Mouse (Mus musculus): Measurements from ENCODE around the gene Elfn2. TPM values are rescaled to one million over a fixed set of nuclear protein-coding genes. Genes with fewer than 3 reads are reported as not detected.

Elfn2 gene
- polyA plus RNA-seq, 1 experiment, result 0.04 TPM

- DNase-seq (ENCODE audit: low spot score), result no peak
Observed at GRCm38 (mm10) chr15:78720532-78720931, 2.0 kb upstream of the Elfn2 start.

GRCm38 (mm10) chr15:78720094-78720493, 1.5 kb upstream of the Elfn2 start:
- DNase-seq (ENCODE audit: low spot score), result peak; percentile 33

GRCm38 (mm10) chr15:78719416-78719815, 845 bp upstream of the Elfn2 start:
- no peak for DNase-seq (ENCODE audit: low spot score)

GRCm38 (mm10) chr15:78716936-78717335, 1.6 kb downstream of the Elfn2 start:
- no peak for DNase-seq (ENCODE audit: low spot score)

- DNase-seq (ENCODE audit: low spot score), result no peak
Observed at GRCm38 (mm10) chr15:78715856-78716255, 2.7 kb downstream of the Elfn2 start.

- DNase-seq (ENCODE audit: low spot score), result no peak
Observed at GRCm38 (mm10) chr15:78713751-78714150, 4.8 kb downstream of the Elfn2 start.

- no peak for DNase-seq (ENCODE audit: low spot score)
Observed at GRCm38 (mm10) chr15:78712335-78713258, 6.0 kb downstream of the Elfn2 start.

GRCm38 (mm10) chr15:78711935-78712334, 6.6 kb downstream of the Elfn2 start:
- DNase-seq (ENCODE audit: low spot score), result no peak

- no peak for DNase-seq (ENCODE audit: low spot score)
Observed at GRCm38 (mm10) chr15:78710634-78711033, 7.9 kb downstream of the Elfn2 start.

- DNase-seq (ENCODE audit: low spot score), result no peak
Observed at GRCm38 (mm10) chr15:78709767-78710166, 8.8 kb downstream of the Elfn2 start.

- DNase-seq (ENCODE audit: low spot score), result no peak
Observed at GRCm38 (mm10) chr15:78706630-78707029, 11.9 kb downstream of the Elfn2 start.

GRCm38 (mm10) chr15:78704824-78705223, 13.7 kb downstream of the Elfn2 start:
- DNase-seq (ENCODE audit: low spot score), result no peak

- no peak for DNase-seq (ENCODE audit: low spot score)
Observed at GRCm38 (mm10) chr15:78704007-78704406, 14.6 kb downstream of the Elfn2 start.

GRCm38 (mm10) chr15:78700420-78700819, 18.2 kb downstream of the Elfn2 start:
- no peak for DNase-seq (ENCODE audit: low spot score)

GRCm38 (mm10) chr15:78699513-78699912, 19.1 kb downstream of the Elfn2 start:
- DNase-seq (ENCODE audit: low spot score), result no peak

- DNase-seq (ENCODE audit: low spot score), result no peak
Observed at GRCm38 (mm10) chr15:78698491-78699135, 20.0 kb downstream of the Elfn2 start.

GRCm38 (mm10) chr15:78698084-78698483, 20.5 kb downstream of the Elfn2 start:
- DNase-seq (ENCODE audit: low spot score), result no peak

GRCm38 (mm10) chr15:78695745-78696144, 22.8 kb downstream of the Elfn2 start:
- DNase-seq (ENCODE audit: low spot score), result no peak

GRCm38 (mm10) chr15:78692505-78692904, 26.1 kb downstream of the Elfn2 start:
- no peak for DNase-seq (ENCODE audit: low spot score)

- DNase-seq (ENCODE audit: low spot score), result no peak
Observed at GRCm38 (mm10) chr15:78690716-78691115, 27.9 kb downstream of the Elfn2 start.

GRCm38 (mm10) chr15:78686910-78687309, 31.7 kb downstream of the Elfn2 start:
- no peak for DNase-seq (ENCODE audit: low spot score)

GRCm38 (mm10) chr15:78684111-78684510, 34.5 kb downstream of the Elfn2 start:
- DNase-seq (ENCODE audit: low spot score), result no peak

- DNase-seq (ENCODE audit: low spot score), result no peak
Observed at GRCm38 (mm10) chr15:78683474-78683873, 35.1 kb downstream of the Elfn2 start.
